Mouse (Mus musculus) thymus, postnatal 36 days (tissue): ENCODE measurements around the gene Cacng2.

Experiments used
- DNase-seq, 2 experiments: peaks; one replicate each; pipeline ENCODE4 v3.0.0; 2022; ENCODE audit warnings: mixed read lengths in 2 of 2

The Cacng2 gene

GRCm38 (mm10) chr15:78119704-78120103 lies at the start of gene Cacng2:
Gene Cacng2, minus strand, starts transcription at chr15:78120028.
- DNase-seq = peak; percentile 88

DNA sequence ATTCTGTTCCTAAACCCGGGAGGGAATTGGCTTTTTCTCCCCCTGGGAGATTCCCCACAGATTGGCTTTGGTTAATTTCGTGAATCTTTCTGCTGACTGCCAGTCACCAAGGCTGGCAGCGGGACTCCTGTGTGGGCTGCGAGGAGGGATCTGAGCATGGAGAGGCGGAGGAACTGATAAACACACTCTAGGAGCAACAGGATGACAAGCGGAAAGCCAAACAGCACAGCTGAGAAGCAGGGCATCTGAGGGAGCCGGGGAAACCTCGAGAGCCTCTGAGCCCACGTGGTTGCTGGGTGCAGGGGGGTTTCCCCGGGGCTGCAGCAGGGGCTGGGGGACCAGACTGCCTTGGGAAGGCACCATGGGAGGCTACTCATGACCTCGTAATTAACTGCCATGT lies 49.7 kb upstream of the Cacng2 start:
- DNase-seq = no peak

GRCm38 (mm10) chr15:78165292-78165691 lies 45.5 kb upstream of the Cacng2 start:
- DNase-seq = no peak

GRCm38 (mm10) chr15:78164466-78164865 lies 44.6 kb upstream of the Cacng2 start:
- no peak for DNase-seq

- no peak for DNase-seq
These were observed 42.1 kb upstream of the Cacng2 start for GRCm38 (mm10) chr15:78161946-78162345.

DNA sequence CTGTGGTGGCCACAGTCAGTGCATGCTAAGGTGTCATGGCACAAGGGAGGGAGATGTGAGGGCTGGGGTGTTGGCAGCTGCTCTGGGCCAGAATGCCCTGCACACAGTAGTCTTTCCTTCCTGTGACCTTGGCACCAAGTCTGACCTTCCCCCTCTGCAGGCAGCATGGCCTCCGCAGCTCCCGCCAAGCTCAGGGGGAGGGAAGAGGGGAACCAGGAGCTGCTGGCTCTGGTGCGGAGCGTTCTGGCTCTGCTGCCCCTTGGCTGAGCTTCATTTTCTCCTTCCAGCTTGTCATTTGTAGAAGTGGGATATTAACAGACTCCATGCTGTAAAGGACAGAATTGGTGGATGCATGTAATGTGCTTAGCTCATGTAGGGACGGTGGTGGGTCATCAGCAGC lies 38.5 kb upstream of the Cacng2 start:
- no peak for DNase-seq

- DNase-seq = no peak
These were observed 38.0 kb upstream of the Cacng2 start for GRCm38 (mm10) chr15:78157824-78158223.

DNA sequence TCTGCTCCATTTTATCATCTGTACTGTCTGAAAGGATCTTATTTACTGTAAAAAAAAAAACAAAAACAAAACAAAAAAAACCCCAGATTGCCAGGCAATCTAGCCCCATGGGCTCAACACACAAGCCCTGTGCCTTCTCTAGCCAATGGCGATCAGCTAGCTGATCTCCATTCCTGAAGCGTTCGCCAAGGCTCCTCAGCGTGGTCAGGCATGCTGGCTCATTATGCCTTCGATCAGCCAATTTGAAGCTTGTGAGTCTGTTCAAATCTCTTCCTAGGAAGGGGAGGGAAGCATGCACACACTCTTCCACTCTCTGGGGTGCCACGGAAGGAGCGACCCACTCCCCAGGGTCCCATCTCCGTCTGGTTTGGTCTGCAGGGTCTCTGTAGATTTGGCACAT lies 37.5 kb upstream of the Cacng2 start:
- no peak for DNase-seq

GRCm38 (mm10) chr15:78155421-78155820 lies 35.6 kb upstream of the Cacng2 start:
- DNase-seq = no peak

DNA sequence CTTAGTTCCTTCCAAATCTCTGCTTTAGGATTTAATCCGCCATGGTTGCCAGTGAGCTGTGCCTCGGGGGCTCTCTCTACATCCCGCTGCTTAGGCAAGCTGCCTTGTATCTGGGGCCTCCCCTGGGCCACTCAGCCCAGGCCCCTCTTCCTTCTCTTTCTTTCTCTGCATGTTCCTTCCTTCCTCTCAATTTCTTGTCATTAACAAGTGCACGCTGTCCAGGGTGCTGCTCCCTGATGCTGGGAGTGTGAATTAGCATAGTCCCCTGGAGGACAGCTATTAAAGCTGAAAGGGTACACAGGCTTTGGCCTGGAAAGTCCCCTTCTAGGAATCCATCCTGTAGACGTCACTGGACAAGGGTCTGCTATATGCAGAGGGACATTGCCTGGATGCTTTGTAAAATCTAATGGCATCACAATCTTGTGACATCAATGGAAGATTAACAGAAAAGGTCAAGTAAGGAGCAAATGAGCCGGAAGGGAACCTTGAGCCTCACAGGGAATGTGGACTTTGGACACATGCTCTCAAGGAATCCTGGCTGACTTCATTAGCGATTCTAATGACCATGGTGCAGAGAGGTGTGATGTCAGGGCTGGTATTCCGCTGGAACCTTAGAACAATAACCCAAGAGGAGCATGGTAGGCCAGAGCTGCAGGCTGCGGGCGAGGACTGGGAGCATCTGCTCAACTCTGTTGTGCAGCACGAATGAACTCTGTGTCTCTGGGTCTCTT lies 33.4 kb upstream of the Cacng2 start:
- DNase-seq = no peak

DNA sequence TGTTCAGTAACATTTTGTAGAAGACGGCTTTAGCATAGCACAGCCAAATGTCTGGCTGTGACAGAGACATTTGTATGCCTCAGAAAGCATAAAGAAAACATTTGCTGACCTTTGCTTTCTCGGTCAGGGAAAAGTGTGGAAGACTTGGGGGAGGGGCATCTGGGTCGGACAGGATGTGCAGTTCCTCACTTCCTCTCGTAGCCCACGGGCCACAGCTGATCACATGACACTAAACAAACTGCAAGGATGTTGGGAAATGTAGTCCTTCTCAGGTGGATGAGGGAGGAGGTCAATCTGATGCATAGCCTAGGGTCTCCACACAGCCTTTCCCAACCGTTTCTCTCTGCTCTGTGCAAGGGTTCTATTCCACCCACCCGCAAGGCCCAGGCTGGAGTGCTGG lies 28.7 kb upstream of the Cacng2 start:
- no peak for DNase-seq

DNA sequence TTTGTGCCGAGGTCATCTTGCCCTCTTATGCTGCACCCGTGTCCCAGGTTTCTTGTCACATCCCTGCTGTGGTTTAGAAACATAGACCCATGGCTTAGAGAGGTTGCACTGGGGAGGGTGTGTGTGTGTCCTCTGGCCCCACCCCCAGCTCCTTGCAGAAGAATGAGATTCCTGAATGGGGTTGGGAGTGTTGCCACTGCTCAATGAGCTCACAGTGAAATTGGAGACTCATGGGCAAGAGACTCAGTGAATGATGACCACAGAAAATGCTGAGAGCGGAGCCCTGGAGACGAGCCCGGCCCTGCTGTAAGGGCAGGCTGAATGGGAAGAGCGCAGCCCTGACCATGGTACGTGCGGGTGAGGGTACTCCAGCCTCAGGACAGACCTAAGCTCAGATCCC lies 20.4 kb upstream of the Cacng2 start:
- no peak for DNase-seq

- DNase-seq = no peak
These were observed 14.8 kb upstream of the Cacng2 start for GRCm38 (mm10) chr15:78134606-78135005.

- no peak for DNase-seq
These were observed 13.6 kb upstream of the Cacng2 start for GRCm38 (mm10) chr15:78133389-78133788.

DNA sequence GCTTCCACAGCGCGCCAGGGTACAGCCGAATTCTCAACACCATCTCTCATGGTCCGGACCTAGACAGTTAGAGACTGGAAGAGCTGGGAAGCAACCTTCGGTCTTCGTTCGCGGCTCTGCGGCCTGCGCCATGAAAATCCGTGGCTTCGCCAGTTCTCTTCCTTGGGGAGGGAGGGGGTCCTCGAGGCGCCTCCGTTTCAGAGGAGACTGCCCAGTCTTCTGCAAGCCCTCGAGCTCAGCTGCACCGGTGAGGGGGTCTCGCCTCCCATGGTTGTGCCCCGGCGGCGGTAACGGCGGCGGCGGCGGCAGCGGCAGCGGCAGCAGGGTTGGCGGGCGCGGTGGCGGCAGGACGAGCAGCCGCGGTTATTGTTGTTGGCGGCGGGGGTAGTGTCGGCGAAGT lies 580 bp downstream of the Cacng2 start:
- no peak for DNase-seq

DNA sequence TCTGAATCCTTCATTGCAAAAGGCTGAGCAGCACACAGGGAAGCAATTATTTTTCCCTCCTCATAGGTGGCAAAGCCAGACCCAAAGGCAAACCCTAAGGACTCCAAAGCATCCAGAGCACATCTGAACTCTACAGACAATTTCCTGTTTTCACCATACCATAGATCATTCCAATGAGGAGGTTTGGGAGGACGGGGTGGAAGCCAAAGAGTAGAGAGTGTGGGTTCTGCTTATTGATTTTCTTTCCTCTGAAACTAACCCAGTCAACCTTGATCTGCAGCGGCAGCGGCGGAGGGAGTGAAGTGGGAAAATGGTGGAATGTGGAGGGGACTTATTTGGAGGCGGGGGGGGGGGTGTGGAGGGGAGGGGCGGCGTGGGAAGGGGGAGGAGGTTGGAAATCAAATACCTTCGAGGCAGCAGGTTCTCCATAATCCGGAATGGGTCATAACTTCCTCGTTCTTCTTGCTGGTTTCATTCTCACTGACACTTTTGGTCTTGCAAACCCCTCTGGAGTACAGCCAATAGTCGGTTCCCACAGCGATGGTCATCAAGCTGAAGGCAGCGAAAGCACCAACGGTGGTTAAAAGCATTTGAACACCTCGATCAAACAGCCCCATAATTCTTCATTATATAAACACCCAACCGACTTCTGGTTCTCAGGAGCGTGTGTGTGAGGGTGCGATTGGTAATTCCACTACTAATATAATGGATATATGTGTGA lies 1.4 kb downstream of the Cacng2 start:
- DNase-seq = no peak

- no peak for DNase-seq
These were observed 2.1 kb downstream of the Cacng2 start for GRCm38 (mm10) chr15:78117731-78118130.

DNA sequence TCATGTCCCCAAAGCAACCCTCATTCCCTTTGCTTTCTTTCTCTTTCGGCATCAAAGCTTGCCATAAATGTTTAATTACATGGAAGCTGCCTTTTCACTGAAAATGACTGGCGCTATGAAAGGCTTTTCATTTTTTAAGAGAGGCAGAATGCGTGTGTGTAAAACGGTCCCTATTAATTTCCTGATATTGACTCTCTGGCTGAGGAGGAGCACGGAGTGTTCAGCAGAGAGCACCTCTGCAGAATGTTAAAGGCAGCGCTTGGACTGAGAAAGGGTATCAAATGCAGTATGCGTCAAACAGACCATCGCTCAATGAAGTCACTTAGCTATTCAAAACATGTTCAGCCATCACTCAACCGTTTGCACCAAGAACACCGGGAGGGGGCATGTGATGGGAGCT lies 2.9 kb downstream of the Cacng2 start:
- no peak for DNase-seq

DNA sequence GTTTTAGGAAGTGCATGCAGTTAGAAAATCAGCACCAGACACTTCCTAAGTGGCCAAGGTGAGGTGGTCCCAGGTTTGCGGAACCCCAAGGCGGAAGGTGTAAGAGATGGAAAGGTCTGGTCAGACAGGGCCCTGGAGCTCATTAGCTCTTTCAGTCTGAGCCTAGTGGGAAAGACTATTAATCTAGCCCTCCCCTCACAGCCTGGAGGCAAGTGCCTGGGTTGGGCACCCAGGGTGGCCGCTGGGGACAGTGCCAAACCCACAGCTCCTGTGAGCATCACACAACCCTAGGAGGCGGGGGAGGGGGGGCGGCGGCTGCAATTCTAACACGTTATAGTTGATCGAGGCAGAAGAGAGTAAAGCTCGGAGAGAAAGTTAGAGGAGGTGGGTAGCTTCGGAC lies 3.6 kb downstream of the Cacng2 start:
- no peak for DNase-seq

DNA sequence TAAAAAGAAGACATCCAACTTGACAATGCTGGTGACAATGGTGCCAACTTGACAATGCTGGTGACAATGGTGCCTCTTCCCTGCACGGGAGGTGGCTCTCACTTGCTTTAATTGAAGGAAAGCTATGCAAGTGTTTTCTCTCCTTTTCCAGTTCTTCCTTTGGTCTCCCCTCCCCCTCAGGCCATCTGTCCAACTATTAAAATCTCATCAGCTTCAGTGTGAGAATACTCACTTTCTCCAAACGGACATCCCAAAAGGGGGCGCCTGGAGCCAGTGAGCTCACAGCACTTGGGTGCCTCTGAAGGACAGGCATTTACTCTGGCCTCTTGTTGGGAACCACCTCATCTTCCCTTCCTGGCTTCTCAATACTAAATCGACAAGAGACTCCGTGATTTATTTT lies 20.3 kb downstream of the Cacng2 start:
- no peak for DNase-seq

- DNase-seq = no peak
These were observed 23.8 kb downstream of the Cacng2 start for GRCm38 (mm10) chr15:78096004-78096403.

DNA sequence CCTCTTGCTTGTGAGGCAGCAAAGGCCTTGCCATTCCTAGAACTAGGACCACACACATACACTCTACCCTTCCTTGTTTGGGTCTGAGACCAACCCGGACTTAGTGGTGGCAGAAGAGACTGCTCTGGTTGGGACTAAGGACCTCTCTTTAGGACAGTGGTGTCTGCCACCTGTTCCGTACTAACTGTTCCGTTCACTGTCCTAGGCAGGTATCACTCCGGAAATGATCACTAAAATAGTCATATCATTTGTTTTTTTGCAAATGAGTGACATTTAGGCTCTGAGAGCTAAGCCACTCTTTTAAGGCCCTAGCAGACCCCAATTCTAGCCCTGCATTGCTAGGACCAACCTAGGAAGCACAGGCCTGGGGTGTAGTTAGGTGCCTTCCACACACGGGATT lies 26.2 kb downstream of the Cacng2 start:
- no peak for DNase-seq

GRCm38 (mm10) chr15:78082841-78083572 lies 36.8 kb downstream of the Cacng2 start:
- DNase-seq = no peak

DNA sequence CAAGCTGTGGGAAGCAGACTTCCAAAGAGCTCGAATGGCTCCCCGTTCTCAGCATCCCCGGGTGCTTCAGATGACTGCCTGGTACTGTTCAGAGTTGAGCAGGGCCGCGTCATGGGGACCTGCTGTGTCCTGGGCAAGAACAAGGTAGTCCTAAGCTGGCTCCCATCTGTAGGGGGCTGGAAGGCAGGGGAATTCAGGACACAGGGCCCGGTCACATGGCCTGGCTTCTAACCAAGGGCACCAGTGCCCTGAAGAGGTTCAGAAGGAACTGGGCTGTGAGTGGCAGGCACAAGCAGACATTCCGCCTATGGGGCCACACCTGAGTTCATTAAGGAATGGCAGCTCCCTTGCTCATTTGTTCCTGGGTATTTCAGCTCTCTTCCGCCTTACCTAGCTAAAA lies 37.7 kb downstream of the Cacng2 start:
- DNase-seq = no peak
